Mouse (Mus musculus) forebrain, embryonic 15.5 days (tissue): ENCODE measurements around the gene Apol8. TPM values are rescaled to one million over a fixed set of nuclear protein-coding genes. Genes with fewer than 3 reads are reported as not detected.
"Not testable (repeated sequence)": the region's sequence is repeated elsewhere in the genome, so short reads cannot be mapped to it uniquely, and the experiment has no call there.

Source experiments
- ATAC-seq: fragments of 200-750 bp; cut with Nextera tagmentation; replicated peaks from 2 replicates; pipeline ENCODE4 v1.8.0; 2017; ENCODE audit warnings: mild to moderate bottlenecking, moderate TSS enrichment, moderate library complexity
- H3K27ac ChIP-seq: fragments of 300-500 bp; sonication (generic); replicated peaks from 2 replicates; pipeline ENCODE4 v1.5.1; 2015; ENCODE audit warnings: mild to moderate bottlenecking, inconsistent platforms
- H3K27me3 ChIP-seq: fragments of 300-500 bp; sonication (generic); 2 replicates; pipeline ENCODE4 v1.6.1; 2015; ENCODE audit warnings: inconsistent platforms
- H3K36me3 ChIP-seq: fragments of 300-500 bp; sonication (generic); 2 replicates; pipeline ENCODE4 v1.6.1; 2015; ENCODE audit warnings: mild to moderate bottlenecking, inconsistent platforms
- H3K4me1 ChIP-seq: fragments of 300-500 bp; sonication (generic); 2 replicates; pipeline ENCODE4 v1.6.1; 2015; ENCODE audit warnings: inconsistent platforms
- H3K4me2 ChIP-seq: fragments of 300-500 bp; sonication (generic); replicated peaks from 2 replicates; pipeline ENCODE4 v1.6.1; 2015; ENCODE audit warnings: mild to moderate bottlenecking, inconsistent platforms
- H3K4me3 ChIP-seq: fragments of 300-500 bp; sonication (generic); 2 replicates; pipeline ENCODE4 v1.5.1; 2015; ENCODE audit warnings: mild to moderate bottlenecking, inconsistent platforms
- H3K9ac ChIP-seq: fragments of 300-500 bp; sonication (generic); replicated peaks from 2 replicates; pipeline ENCODE4 v1.6.1; 2015; ENCODE audit warnings: mild to moderate bottlenecking, inconsistent platforms
- H3K9me3 ChIP-seq: fragments of 300-500 bp; sonication (generic); 2 replicates; pipeline ENCODE4 v1.6.1; 2016; ENCODE audit warnings: inconsistent platforms
- WGBS: fragments of 180-500 bp; shearing (Covaris S2); methylation state at CpG from one replicate; pipeline ENCODE4 v1.1.7; 2015; ENCODE audit warnings: mixed read lengths; 5-methylcytosine and 5-hydroxymethylcytosine counted together
- polyA plus RNA-seq: library from polyadenylated mRNA; unstranded; fragments of >200 nt; fragmentation: Nextera tagmentation; extraction: Ambion mirVana; gene quantifications from 2 replicates; pipeline ENCODE4 v1.2.1, GENCODE M21; 2015

The Apol8 gene
- polyA plus RNA-seq, 1 experiment from 2014 or later: not detected

DNA sequence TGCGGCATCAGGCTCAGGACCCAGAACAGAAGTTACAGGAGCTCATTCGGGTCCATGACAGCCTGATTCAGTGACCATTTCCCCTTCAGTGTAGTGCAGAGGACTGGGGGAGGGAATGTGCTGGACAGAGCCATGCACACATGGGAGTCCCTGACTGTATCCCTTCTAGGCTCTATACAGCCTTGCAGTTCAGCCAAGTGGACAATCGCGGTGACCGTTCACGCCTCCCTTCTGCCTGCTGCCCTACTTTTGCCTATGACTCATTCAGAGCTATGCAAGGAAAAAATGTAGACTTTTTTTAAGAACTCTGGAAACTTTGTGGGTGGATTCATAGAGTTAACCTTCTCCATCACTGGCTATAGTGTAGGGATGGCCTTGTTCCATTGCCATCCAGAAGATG lies 38.6 kb downstream of the Apol8 start:
- not testable (repeated sequence) for H3K9ac ChIP-seq, ATAC-seq, H3K4me3 ChIP-seq, H3K36me3 ChIP-seq, H3K27me3 ChIP-seq, H3K9me3 ChIP-seq, H3K27ac ChIP-seq, H3K4me2 ChIP-seq, H3K4me1 ChIP-seq
- WGBS: 91% methylated on average over 2 of the region's 6 CpGs

DNA sequence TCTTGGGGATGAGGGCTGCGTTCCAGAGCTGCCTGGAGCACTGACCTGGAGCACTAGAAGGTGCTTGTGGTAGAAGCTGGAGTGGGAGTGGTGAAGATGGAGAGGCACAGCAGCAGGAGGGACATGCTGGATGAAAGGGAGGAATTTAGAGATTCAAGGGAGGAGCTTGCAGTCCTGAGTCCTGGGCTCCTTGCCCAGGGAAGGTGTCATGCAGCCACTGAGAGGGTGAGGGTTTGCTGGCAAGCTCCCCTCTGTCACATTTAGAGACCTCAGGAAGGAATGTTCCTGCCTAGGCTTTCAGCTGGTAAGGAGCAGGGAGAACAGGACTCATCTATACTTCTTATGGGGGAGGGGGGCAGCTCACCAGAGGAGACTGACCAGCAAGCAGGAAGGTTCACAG lies 47.9 kb downstream of the Apol8 start:
- H3K27me3 ChIP-seq, ATAC-seq, H3K27ac ChIP-seq, H3K36me3 ChIP-seq, H3K9ac ChIP-seq, H3K9me3 ChIP-seq, H3K4me1 ChIP-seq, H3K4me3 ChIP-seq, H3K4me2 ChIP-seq: not testable (repeated sequence)
- WGBS: 100% methylated on average over 1 of the region's 1 CpGs

DNA sequence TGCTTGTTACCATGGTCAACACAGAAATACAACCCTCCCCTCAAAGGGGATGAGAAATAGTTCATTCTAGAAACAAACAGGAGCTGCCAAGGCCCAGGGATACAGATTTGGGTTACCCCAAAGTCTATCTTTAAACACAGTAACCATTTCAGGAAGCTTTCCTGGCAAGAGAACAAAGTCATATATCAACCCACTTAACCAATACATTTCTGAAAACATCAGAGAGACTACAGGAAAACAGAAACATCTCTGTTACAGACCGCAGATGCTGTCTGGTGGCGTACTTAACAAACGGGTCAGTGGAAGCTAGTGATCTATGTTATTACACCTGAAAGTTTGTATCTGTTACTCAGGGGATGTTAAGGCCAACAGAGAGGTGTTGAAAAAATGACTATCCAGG lies 51.5 kb downstream of the Apol8 start:
- not testable (repeated sequence) for H3K9me3 ChIP-seq, H3K27me3 ChIP-seq, ATAC-seq, H3K4me3 ChIP-seq, H3K4me2 ChIP-seq, H3K36me3 ChIP-seq, H3K27ac ChIP-seq, H3K4me1 ChIP-seq, H3K9ac ChIP-seq
- WGBS: 96% methylated on average over 3 of the region's 3 CpGs

DNA sequence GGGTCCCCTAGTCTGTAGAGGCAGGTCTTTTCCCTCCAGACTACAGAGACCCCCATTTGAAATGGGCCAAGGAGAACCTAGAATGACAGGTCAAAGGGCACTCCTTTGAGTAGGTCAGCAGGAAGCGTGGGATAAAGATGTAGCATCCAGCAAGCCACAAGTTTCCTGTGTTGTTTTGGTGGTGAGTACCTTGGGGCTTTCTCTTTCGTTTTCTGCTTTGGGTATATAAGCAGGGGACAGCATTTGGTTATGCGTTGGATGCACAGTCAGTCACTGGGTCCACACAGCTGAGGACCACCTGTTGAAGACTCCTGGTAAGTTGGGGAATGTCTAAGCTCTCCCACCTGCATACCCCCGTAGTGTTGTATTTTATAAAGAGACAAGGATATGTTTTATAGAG lies 58.1 kb downstream of the Apol8 start, which contains the start of gene Apol7e:
TSS of gene Apol7e (plus strand) at position 202 of the 400 bp plus-strand sequence.
- H3K4me3 ChIP-seq, H3K9ac ChIP-seq, H3K36me3 ChIP-seq, H3K27me3 ChIP-seq, ATAC-seq, H3K4me1 ChIP-seq, H3K9me3 ChIP-seq, H3K27ac ChIP-seq, H3K4me2 ChIP-seq: not testable (repeated sequence)
- WGBS: 85% methylated on average over 4 of the region's 4 CpGs

Other genes starting within 250 kb of the Apol8 start
- gene Apol11a, start 248.7 kb downstream of the Apol8 start, polyA plus RNA-seq: not detected in 2 replicates
- gene Apol7c, start 223.7 kb downstream of the Apol8 start, polyA plus RNA-seq: not detected in 2 replicates
- gene 1700025B11Rik, start 195.1 kb downstream of the Apol8 start, polyA plus RNA-seq: not detected in 2 replicates
- not detected in 2 replicates for gene Apol10b, start 160.9 kb downstream of the Apol8 start, polyA plus RNA-seq
- not detected in 2 replicates for gene Gm36245, start 157.7 kb downstream of the Apol8 start, polyA plus RNA-seq
- gene Apol11b, start 113.7 kb downstream of the Apol8 start, polyA plus RNA-seq: 0.14 and 0.18 TPM in 2 replicates
- not detected in 2 replicates for gene Apol7e, start 58.1 kb downstream of the Apol8 start, polyA plus RNA-seq
- gene Apol9b, start 28.0 kb downstream of the Apol8 start, polyA plus RNA-seq: not detected in 2 replicates
- 12.3 and 12.4 TPM in 2 replicates for gene Myh9, start 85.2 kb upstream of the Apol8 start, polyA plus RNA-seq
- 230 and 238 TPM in 2 replicates for gene Txn2, start 172.0 kb upstream of the Apol8 start, polyA plus RNA-seq
- 13.8 and 14.5 TPM in 2 replicates for gene Foxred2, start 199.7 kb upstream of the Apol8 start, polyA plus RNA-seq
- gene Eif3d, start 213.8 kb upstream of the Apol8 start, polyA plus RNA-seq: 186 and 199 TPM in 2 replicates